Mouse (Mus musculus) spleen, embryonic (tissue): ENCODE data around the gene Ankzf1.

Experiments
- CTCF ChIA-PET: fragments of 350-600 bp; sonication (Branson Sonifier 250); formaldehyde crosslinking; loops from one replicate; lab custom pipeline; 2022; lab: Charles Lee

The Ankzf1 gene

DNA sequence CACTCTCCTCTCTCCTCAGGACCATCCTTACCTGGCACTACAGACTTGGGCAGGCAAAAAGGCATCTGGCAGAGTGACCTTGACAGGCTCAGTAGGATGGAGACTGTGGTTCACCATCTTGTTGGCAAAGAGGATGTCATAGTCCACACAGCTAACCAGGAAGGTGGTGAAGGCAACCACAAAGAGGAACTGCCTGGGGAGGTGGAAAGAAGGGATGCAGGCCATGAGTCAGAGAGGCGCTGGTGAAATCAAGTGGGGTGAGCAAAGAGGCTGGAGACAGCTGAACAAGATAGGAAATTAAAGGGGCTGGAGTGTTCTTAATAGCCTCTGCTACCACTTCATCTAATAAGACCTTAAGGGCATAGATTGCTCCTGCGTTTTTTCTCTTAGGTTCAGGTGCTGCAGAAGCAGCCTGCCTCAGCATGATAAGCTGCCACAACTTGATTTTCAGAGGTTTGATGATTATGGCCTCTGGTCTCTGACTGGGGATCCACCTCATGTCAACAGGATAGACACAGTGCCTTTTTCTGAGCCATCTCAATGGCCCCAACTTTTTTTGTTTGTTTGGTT, 4.0 kb upstream of the Ankzf1 start:
- CTCF ChIA-PET: no interaction called here

DNA sequence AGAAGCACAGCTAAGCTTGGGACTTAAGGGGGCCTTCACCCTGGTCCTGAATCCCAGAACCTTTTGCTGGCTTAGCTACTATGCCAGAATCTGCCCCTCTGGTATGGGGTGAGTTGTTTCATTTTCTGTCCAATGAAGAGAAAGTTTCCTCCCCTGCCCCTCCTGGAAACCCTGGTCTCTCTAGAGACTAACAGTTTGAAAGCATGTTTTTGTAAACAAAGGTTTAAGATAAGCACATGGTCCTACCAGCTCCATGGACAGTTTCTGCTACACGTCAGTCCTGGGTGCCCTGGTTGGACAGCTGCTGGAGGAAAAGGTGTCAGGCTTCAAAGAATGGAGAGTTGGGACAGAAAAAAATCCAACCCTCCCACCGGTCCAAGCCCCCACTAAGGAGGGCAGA, 1.4 kb upstream of the Ankzf1 start:
- CTCF ChIA-PET: interaction anchor here (0.5 kb wide), 1 partner anchor 345 kb away, joined by 3 read pairs; no protein-coding TSS in a partner anchor

- CTCF ChIA-PET: interaction anchor here (0.5 kb wide), 1 partner anchor 10 kb away, joined by 3 read pairs; no protein-coding TSS in a partner anchor
Observed at GRCm38 (mm10) chr1:75191258-75191621, 711 bp upstream of the Ankzf1 start.

- CTCF ChIA-PET: no interaction called here
Observed at GRCm38 (mm10) chr1:75192452-75192851, 501 bp downstream of the Ankzf1 start.

GRCm38 (mm10) chr1:75201236-75201635, 9.3 kb downstream of the Ankzf1 start:
- CTCF ChIA-PET: no interaction called here

DNA sequence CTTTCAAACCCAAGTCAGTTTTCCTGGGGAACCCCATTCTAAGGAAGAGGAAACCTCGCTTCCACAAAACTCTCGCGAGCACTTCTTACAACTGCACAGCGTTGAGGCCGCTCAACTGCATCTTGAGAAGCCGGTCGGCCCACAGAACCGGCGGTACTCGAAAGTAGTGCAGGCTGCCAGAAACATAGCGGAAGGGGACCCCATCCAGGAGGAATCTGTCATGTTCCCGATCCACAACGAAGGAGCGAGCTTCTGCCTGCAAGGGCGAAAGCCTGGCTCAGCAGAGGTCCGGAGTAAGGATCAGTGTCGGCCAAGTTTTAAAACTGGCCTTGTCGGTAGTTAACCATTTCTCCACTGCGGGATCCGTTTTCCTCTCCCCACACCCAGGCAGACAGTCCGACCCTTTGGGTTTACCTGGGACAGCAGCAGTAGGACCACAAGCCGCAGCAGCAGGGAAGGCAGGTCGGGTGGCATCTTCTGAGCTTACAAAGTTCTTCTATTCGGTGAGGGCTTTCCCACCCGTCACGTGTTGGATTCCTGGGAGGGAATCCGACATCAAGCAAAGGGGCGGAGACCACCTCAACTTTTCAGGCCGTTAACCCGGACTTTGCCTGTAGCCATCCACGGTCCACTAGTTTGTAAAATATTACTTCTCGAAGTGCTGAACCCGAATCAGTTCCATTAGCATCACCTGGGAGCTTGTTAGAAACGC, 17.2 kb downstream of the Ankzf1 start:
- CTCF ChIA-PET: no interaction called here

DNA sequence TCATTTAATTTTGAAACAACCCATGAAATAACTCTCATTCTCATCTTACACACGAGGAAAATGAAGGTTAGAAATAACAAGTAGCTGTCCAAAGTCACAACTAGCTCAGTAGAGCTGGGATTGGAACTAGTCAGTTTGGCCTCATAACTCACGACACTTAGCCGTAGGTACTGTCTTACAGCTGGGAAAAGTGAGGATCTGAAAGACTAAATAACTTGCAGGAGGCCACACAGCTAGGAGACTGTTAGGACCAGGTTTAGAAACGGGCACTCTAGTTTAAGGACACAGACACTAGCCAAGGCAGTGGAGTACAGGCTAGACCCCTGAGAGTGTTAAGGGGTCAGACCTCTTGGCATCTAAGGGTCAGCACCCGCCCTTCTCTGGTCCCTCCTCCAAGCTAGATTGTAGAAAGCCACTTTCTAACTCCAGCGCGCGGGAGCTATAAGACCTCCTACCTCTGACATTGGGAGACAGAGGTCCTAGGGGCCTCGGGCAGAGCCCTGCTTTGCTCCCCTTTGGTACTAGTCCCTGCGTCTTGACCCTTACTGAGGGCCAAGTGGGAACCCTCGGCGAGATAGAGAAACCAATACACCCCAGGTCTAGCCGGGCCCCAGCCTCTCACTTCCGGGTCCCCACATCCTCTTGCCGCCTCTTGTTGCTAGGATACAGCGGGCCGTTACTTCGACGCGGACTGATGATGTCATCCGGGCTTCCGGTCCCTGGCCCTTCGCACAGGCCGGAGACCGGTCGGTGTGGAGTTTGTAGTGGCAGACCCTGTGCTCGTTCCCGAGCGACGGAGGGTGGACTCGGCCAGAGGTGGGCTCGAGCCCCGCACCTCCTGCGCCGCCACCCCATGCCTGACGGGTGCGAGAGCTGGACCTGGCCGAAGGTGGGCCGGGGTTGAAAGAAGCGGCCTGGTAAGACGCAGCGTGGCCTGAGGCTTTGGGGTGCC, 18.5 kb downstream of the Ankzf1 start, which contains the start of the genes Glb1l and Stk16:
Gene Glb1l, minus strand, starts transcription at position 678 of the 952 bp plus-strand sequence.
Gene Stk16, plus strand, starts transcription at position 703 of the 952 bp plus-strand sequence.
- CTCF ChIA-PET: no interaction called here

GRCm38 (mm10) chr1:75211141-75211708, 19.3 kb downstream of the Ankzf1 start:
- CTCF ChIA-PET: interaction anchor here (1.2 kb wide), 1 partner anchor 10 kb away, joined by 4 read pairs; no protein-coding TSS in a partner anchor

- CTCF ChIA-PET: interaction anchor here (1.2 kb wide), 1 partner anchor 8 kb away, joined by 4 read pairs; no protein-coding TSS in a partner anchor
Observed at GRCm38 (mm10) chr1:75212542-75212941, 20.6 kb downstream of the Ankzf1 start.

- CTCF ChIA-PET: no interaction called here
Observed at GRCm38 (mm10) chr1:75213096-75213495, 21.1 kb downstream of the Ankzf1 start.

DNA sequence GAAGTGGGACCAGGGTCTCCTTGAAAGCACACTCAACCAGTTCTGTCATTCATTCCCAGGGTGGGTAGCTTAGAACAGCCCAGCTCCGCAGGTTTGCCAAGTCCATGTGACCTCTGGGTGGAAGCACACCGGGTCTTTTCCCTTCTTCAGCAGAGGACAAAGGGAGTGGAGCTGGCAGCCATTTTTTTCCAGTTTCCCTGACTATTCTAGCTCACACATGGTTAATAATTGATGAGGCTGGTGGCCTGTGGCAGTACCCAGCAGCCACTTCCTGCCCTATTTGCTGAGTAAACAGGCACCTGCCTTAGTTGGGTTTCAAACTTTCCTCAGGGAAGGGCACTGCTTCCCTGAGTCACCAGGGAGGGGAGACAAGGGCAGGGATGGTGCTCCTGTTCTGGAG, 22.5 kb downstream of the Ankzf1 start:
- CTCF ChIA-PET: interaction anchor here (0.6 kb wide), 1 partner anchor 49 kb away, joined by 3 read pairs; no protein-coding TSS in a partner anchor

DNA sequence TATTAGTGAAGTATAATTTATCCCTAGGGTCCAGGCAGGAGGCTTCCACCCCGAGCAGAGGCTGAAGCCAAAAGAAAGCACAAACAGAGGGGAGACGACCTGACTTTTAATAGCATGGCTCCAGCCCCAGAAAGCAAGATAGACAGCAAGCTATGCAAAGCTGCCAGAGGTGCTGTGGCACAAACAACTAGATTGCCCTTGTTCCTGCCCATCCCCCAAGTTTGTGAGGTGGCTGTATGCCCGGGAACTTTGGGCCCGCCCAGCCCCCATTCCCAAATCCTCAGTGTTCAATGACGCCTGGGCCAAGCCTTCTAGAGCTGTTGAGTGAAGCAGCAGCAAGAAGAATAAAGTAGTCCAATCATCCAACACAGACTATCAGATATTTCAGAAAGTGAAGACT, 22.9 kb downstream of the Ankzf1 start:
- CTCF ChIA-PET: interaction anchor here (0.6 kb wide), 1 partner anchor 49 kb away, joined by 3 read pairs; no protein-coding TSS in a partner anchor

- CTCF ChIA-PET: no interaction called here
Observed at GRCm38 (mm10) chr1:75215785-75216184, 23.8 kb downstream of the Ankzf1 start.

- CTCF ChIA-PET: interaction anchor here (0.6 kb wide), 1 partner anchor 454 kb away, joined by 9 read pairs; no protein-coding TSS in a partner anchor
Observed at GRCm38 (mm10) chr1:75216797-75217585, 25.0 kb downstream of the Ankzf1 start.

DNA sequence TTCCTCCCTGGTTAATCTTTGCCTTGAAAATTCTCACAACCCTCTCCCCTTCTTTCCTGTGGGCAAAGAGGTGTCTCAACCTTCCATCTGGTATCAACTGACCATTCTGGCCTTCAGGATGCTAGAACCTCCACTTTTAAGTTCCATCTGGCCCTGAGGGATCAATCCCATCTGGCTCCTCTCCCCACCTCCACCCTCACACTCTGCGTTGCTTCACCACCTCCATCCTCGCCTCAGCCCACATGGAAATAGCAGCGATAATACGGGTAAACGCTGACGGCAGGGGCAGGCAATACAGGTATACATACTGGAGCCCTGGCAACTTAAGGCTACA, 25.9 kb downstream of the Ankzf1 start:
- CTCF ChIA-PET: interaction anchor here (1.4 kb wide), 1 partner anchor 19 kb away, joined by 5 read pairs; no protein-coding TSS in a partner anchor

DNA sequence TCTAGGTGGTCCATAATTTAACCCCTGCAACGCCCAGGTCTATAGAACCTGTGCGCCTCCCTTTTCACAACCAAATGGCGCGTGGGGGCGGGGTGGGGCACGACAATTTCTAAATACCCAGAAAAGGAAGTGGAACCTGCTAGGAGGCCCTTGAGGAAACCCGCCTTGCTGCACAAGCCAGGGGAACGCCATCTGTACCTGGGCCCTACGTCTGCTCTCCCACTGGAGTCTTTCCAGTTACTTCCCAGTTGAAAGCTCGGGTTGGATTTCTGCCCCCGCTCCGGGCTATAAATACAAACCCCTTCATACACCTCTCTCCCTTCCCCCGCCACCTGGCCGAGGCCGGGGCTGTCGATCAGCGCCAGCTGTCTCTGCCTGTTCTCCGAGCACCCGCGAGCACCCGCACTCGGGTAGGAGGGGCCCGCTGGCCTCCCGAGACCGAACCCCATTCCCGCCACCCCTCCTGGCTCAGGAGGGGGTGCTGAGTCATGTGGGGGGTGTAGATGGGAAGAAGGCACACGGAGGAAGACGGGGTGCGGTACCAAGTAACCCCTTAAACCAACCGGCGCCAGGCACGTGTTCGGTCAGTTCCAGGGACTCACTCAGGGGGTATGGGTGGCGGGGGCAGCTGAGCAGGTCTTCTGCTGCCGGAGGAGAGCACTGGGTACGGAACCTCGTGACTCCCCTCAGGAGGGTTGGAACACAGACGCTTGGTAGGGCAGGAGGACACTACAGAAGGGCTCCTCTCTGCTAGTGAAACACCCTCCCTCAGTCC, 26.5 kb downstream of the Ankzf1 start:
- CTCF ChIA-PET: interaction anchor here (1.4 kb wide), 1 partner anchor 18 kb away, joined by 5 read pairs; no protein-coding TSS in a partner anchor

DNA sequence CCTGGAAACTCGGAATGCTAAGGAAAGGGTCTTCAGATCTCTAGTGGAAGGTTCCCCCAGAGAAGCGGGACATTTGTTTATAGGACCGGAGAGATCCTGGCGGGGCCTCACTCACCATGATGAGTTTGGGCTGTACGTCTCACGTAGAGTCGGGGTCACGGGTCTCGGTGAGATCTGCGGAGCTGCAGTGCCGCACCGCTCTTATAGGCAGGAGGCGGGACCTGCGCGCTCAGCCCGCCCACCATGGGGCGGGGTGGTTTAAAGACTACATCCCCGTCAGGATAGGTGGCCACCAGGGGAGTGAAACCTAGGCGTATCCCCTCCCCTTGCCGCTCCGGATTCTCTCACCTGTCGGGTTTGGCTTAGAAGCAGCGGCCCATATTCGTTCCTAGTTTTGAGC, 27.1 kb downstream of the Ankzf1 start:
- CTCF ChIA-PET: interaction anchor here (0.6 kb wide), 1 partner anchor 306 kb away, joined by 3 read pairs; no protein-coding TSS in a partner anchor

DNA sequence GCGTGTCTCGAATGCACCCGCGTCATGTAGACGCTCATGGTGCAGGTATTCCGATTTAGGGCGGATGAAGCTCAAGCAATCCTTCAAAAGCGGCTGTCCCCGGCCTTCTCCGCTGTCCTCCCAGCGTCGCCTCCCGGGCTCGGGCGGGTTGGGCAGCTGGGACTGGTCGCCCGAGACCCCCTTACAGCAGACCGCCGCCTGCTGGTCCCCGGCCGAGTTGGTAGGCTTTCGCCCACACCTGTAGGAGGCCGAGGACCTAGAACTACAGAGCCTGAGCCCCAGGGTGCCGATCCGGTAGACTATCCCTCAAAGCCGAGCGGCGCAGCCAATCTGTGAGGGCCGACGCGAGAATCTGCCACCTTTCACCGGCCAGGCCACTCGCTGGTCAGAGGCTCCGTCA, 27.6 kb downstream of the Ankzf1 start, which contains the start of gene Tuba4a:
Gene Tuba4a, minus strand, starts transcription at position 335 of the 400 bp plus-strand sequence.
- CTCF ChIA-PET: interaction anchor here (0.6 kb wide), 2 partner anchors 16 to 305 kb away, joined by 3 to 5 read pairs; no protein-coding TSS in a partner anchor

GRCm38 (mm10) chr1:75221538-75221937, 29.6 kb downstream of the Ankzf1 start:
- CTCF ChIA-PET: interaction anchor here (0.7 kb wide), 1 partner anchor 10 kb away, joined by 4 read pairs; no protein-coding TSS in a partner anchor
